Mouse (Mus musculus): Measurements from ENCODE around the gene Kank4. TPM values are rescaled to one million over a fixed set of nuclear protein-coding genes. Genes with fewer than 3 reads are reported as not detected.

Kank4 gene
- polyA plus RNA-seq (2014; fragmentation: Nextera tagmentation; extraction: Ambion mirVana) = 2.9 and 3.3 TPM in 2 replicates

DNA sequence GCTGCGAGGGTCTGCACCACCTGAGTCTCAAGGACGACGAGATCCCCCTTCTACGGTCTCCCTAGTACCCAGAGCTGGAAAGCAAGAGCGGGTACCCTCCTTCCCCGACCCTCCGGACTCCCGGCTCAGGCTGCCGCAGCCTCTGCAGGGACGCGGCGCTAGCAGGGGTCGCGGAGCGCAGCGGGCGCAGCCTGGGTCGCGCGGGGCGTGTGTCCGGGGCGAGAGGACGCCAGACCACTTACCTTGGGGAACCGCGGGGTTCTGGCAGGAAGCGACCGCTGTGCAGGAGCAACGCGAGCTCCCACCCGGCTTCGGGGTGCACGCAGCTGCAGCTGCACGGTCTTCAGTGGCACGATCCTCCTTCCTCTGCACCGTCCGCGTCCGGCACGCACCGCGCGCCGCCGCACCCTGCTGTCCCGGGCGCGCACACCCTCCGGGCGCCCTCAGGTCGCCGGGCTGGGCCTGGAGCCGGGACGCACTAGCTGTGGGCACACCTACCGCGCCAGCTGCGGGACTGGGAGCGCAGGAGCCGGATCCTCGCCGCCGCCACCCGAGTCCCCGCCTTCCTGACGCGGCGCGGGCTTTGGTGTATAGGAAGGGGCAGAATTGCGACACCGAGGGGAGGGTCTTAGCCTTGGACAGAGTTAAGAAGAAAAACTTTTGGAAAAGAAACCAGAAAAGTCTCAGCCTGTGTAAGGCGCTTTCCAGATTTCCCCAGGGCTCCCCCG lies at the start of gene Kank4:
TSS of gene Kank4 (minus strand) at position 354 of the 728 bp plus-strand sequence.
- DNase-seq (ENCODE audit: low spot score) (peak; percentile 82), ATAC-seq (replicated peaks; ENCODE audit: low FRiP score, low TSS enrichment, low read depth) (peak; percentile 81)
- Histone ChIP-seq H3K9ac (ENCODE audit: low read length) (peak within 1 kb of the TSS; percentile 57), H3K27ac (ENCODE audit: low read depth) (no peak within 1 kb of the TSS), H3K4me3 (ENCODE audit: low read depth, low read length) (peak within 1 kb of the TSS; percentile 57), H3K4me2 (ENCODE audit: low read length) (peak within 1 kb of the TSS; percentile 81), H3K27me3 (replicated peaks; ENCODE audit: control insufficient read depth, insufficient read depth, low read length) (0 out of 2 replicates have a peak, but pooled peaks cover 5% of the 10 kb centered on the region), H3K9me3 (ENCODE audit: control insufficient read depth, low read length) (no peaks in the 10 kb centered on the region), H3K36me3 (ENCODE audit: control insufficient read depth, insufficient read depth, low read length) (no peaks in the 10 kb centered on the region), H3K4me1 (replicated peaks; ENCODE audit: control insufficient read depth, insufficient read depth, low read length) (peaks cover 18% of the 10 kb centered on the region)
- WGBS = under 1% methylated on average over 58 of the region's 72 CpGs

DNA sequence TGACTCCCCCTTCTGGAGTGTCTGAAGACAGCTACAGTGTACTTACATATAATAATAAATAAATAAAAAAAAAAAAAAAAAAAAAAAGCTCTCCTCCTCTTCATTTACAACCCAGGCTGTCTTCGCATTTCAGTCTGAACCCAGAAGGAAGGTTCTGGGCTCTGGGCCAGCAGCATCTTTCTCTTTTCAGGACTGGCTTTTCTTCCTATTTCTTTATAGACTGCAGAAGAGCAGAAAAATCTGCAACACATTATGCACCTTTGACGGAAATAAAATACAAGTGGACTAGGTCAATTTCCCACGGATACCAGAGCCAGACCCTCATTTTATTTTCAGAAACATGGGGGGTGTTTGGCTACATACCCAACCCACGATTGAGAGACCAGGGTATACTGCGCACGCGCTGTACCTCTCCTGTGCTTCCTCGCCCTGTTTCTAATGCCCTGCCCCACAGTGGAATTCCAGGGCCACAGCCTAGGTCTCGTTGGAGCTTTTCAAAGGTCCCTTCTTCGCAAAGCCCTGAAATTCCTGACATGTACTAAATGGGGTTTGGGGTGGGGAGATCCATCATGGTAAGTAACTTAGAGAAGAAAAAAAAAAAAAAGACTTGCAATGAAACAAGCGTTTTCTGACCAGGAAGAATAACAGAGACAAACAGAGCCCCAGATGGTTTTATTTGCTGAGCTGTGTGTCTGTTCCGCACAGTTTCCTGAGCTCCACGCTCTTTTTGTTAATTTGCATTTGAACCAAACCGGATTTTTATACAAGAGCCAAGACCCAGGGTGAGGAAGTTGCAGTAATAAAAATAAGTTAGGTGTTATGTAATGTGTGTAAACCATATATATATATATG lies 48.3 kb upstream of the Kank4 start:
- DNase-seq (ENCODE audit: low spot score) (no peak), ATAC-seq (replicated peaks; ENCODE audit: low FRiP score, low TSS enrichment, low read depth) (no peak)
- Histone ChIP-seq H3K9ac (ENCODE audit: low read length) (no peak overlapping the region), H3K9me3 (ENCODE audit: control insufficient read depth, low read length) (0 out of 2 replicates have a peak, but pooled peaks cover 4% of the 10 kb centered on the region), H3K4me3 (ENCODE audit: low read depth, low read length) (no peak overlapping the region), H3K27me3 (replicated peaks; ENCODE audit: control insufficient read depth, insufficient read depth, low read length) (no peaks in the 10 kb centered on the region), H3K4me1 (replicated peaks; ENCODE audit: control insufficient read depth, insufficient read depth, low read length) (peaks cover 2% of the 10 kb centered on the region), H3K4me2 (ENCODE audit: low read length) (no peak overlapping the region), H3K27ac (ENCODE audit: low read depth) (peak overlapping the region; percentile 16; the same call in 1 of the 2 replicates), H3K36me3 (ENCODE audit: control insufficient read depth, insufficient read depth, low read length) (no peaks in the 10 kb centered on the region)
- 64% methylated on average over 14 of the region's 14 CpGs for WGBS

GRCm38 (mm10) chr4:98864546-98864945 lies 47.2 kb upstream of the Kank4 start:
- DNase-seq (ENCODE audit: low spot score) (no peak), ATAC-seq (replicated peaks; ENCODE audit: low FRiP score, low TSS enrichment, low read depth) (no peak)
- peaks cover 12% of the 10 kb centered on the region; the same call in 1 of the 2 replicates for H3K9me3 ChIP-seq (ENCODE audit: control insufficient read depth, low read length)
- H3K4me2 ChIP-seq (ENCODE audit: low read length) = no peak overlapping the region
- no peak overlapping the region for H3K27ac ChIP-seq (ENCODE audit: low read depth)
- H3K4me3 ChIP-seq (ENCODE audit: low read depth, low read length) = no peak overlapping the region
- H3K36me3 ChIP-seq (ENCODE audit: control insufficient read depth, insufficient read depth, low read length) = no peaks in the 10 kb centered on the region
- peaks cover 2% of the 10 kb centered on the region for H3K4me1 ChIP-seq (replicated peaks; ENCODE audit: control insufficient read depth, insufficient read depth, low read length)
- 75% methylated on average over 3 of the region's 3 CpGs for WGBS
- no peaks in the 10 kb centered on the region for H3K27me3 ChIP-seq (replicated peaks; ENCODE audit: control insufficient read depth, insufficient read depth, low read length)
- H3K9ac ChIP-seq (ENCODE audit: low read length) = no peak overlapping the region

DNA sequence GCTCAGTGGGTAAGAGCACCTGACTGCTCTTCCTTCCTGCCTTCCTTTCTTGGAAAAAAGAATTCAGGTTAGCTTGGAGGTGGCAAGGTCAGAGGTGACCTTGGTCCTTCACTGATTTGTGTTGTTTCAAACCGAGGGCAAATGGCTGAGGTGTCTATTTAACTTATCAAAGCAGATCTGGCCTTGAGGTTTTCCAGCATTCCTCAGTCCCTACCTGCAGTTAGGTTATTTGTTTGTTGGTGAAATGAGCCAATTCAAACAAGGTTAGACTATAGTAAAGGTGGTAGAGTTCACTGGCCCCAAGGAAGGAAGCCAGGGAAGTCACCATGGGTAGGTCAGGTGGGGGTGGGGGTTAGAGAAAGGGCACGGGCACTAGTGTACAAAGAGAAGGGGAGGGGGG lies 46.8 kb upstream of the Kank4 start:
- Histone ChIP-seq H3K27ac (ENCODE audit: low read depth) (no peak overlapping the region), H3K9me3 (ENCODE audit: control insufficient read depth, low read length) (peaks cover 14% of the 10 kb centered on the region; the same call in 1 of the 2 replicates), H3K36me3 (ENCODE audit: control insufficient read depth, insufficient read depth, low read length) (no peaks in the 10 kb centered on the region), H3K4me2 (ENCODE audit: low read length) (no peak overlapping the region), H3K4me3 (ENCODE audit: low read depth, low read length) (no peak overlapping the region), H3K27me3 (replicated peaks; ENCODE audit: control insufficient read depth, insufficient read depth, low read length) (no peaks in the 10 kb centered on the region), H3K9ac (ENCODE audit: low read length) (no peak overlapping the region), H3K4me1 (replicated peaks; ENCODE audit: control insufficient read depth, insufficient read depth, low read length) (peaks cover 2% of the 10 kb centered on the region)
- ATAC-seq (replicated peaks; ENCODE audit: low FRiP score, low TSS enrichment, low read depth) = no peak
- WGBS = 35% methylated on average over 1 of the region's 2 CpGs
- no peak for DNase-seq (ENCODE audit: low spot score)

- no peaks in the 10 kb centered on the region for H3K27me3 ChIP-seq (replicated peaks; ENCODE audit: control insufficient read depth, insufficient read depth, low read length)
- H3K27ac ChIP-seq (ENCODE audit: low read depth) = no peak overlapping the region
- 88% methylated on average over 2 of the region's 2 CpGs for WGBS
- no peaks in the 10 kb centered on the region for H3K36me3 ChIP-seq (ENCODE audit: control insufficient read depth, insufficient read depth, low read length)
- DNase-seq (ENCODE audit: low spot score) (no peak), ATAC-seq (replicated peaks; ENCODE audit: low FRiP score, low TSS enrichment, low read depth) (no peak)
- no peak overlapping the region for H3K4me2 ChIP-seq (ENCODE audit: low read length)
- H3K9ac ChIP-seq (ENCODE audit: low read length) = no peak overlapping the region
- no peak overlapping the region for H3K4me3 ChIP-seq (ENCODE audit: low read depth, low read length)
- H3K9me3 ChIP-seq (ENCODE audit: control insufficient read depth, low read length) = peaks cover 14% of the 10 kb centered on the region; the same call in 1 of the 2 replicates
- H3K4me1 ChIP-seq (replicated peaks; ENCODE audit: control insufficient read depth, insufficient read depth, low read length) = peaks cover 2% of the 10 kb centered on the region
Observed at GRCm38 (mm10) chr4:98863451-98863850, 46.1 kb upstream of the Kank4 start.

DNA sequence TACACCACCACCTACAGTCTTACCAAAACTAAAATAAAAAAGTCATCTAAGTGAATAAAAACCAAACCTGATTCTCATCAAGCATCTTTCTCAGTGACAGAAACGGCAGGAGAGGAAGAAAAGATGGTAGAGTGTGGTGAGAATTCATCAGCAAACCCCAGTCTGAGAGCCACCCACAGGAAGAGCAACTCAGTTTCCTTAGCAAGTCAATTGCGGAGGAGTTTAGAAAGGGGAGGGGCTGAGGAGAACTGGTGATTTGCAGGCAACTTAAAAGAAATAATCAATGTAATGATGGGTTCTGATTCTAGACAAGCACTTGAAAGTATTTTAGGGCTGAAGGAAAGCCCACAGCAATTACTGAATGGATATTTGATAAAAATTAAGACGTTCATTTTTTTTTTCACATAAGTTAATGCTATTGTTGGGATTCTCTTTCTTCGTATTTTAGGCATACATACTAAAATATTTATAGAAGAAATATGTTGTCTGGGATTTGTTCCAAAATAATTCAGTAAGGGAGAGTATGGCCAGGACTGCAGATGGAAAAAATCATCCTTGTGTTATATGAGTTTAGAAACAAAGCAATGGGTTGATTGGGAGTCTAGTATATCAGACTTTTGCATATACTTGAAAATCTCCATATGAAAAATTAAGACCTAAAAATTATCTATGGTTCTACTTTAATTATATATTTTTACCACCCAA lies 41.0 kb upstream of the Kank4 start:
- ATAC-seq (replicated peaks; ENCODE audit: low FRiP score, low TSS enrichment, low read depth) (no peak), DNase-seq (ENCODE audit: low spot score) (no peak)
- 50% methylated on average over 4 of the region's 4 CpGs for WGBS
- H3K27me3 ChIP-seq (replicated peaks; ENCODE audit: control insufficient read depth, insufficient read depth, low read length) = no peaks in the 10 kb centered on the region
- H3K4me2 ChIP-seq (ENCODE audit: low read length) = no peak overlapping the region
- H3K9ac ChIP-seq (ENCODE audit: low read length) = no peak overlapping the region
- no peaks in the 10 kb centered on the region for H3K36me3 ChIP-seq (ENCODE audit: control insufficient read depth, insufficient read depth, low read length)
- peaks cover 8% of the 10 kb centered on the region for H3K4me1 ChIP-seq (replicated peaks; ENCODE audit: control insufficient read depth, insufficient read depth, low read length)
- peaks cover 9% of the 10 kb centered on the region; the same call in 1 of the 2 replicates for H3K9me3 ChIP-seq (ENCODE audit: control insufficient read depth, low read length)
- no peak overlapping the region for H3K27ac ChIP-seq (ENCODE audit: low read depth)
- no peak overlapping the region for H3K4me3 ChIP-seq (ENCODE audit: low read depth, low read length)

GRCm38 (mm10) chr4:98857037-98857648 lies 39.8 kb upstream of the Kank4 start:
- no peaks in the 10 kb centered on the region for H3K27me3 ChIP-seq (replicated peaks; ENCODE audit: control insufficient read depth, insufficient read depth, low read length)
- H3K27ac ChIP-seq (ENCODE audit: low read depth) = peak overlapping the region; percentile 25; the same call in 1 of the 2 replicates
- peaks cover 6% of the 10 kb centered on the region for H3K4me1 ChIP-seq (replicated peaks; ENCODE audit: control insufficient read depth, insufficient read depth, low read length)
- no peak overlapping the region for H3K4me3 ChIP-seq (ENCODE audit: low read depth, low read length)
- H3K9me3 ChIP-seq (ENCODE audit: control insufficient read depth, low read length) = peaks cover 9% of the 10 kb centered on the region; the same call in 1 of the 2 replicates
- ATAC-seq (replicated peaks; ENCODE audit: low FRiP score, low TSS enrichment, low read depth) (no peak), DNase-seq (ENCODE audit: low spot score) (no peak)
- H3K36me3 ChIP-seq (ENCODE audit: control insufficient read depth, insufficient read depth, low read length) = no peaks in the 10 kb centered on the region
- no peak overlapping the region for H3K4me2 ChIP-seq (ENCODE audit: low read length)
- H3K9ac ChIP-seq (ENCODE audit: low read length) = no peak overlapping the region
- WGBS = 67% methylated on average over 11 of the region's 11 CpGs

DNA sequence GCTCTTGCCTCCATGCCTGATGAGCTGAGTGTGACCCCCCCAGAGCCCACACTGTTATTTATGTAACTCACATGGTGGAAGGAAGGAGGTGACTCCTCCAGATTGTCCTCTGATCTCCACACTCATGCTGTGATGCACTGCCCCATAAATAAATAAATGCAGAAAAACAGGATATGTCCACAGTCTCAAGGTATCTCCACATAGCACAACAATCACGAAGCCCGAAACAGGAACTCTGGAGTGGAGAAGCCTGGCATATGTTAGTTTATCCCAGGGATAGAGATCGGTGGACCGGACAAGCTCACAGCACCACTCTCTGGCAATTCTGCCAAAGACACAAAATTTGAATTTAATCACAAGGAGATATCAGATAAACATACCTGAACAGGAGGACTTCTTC lies 36.6 kb upstream of the Kank4 start:
- 0 out of 2 replicates have a peak, but pooled peaks cover 5% of the 10 kb centered on the region for H3K4me1 ChIP-seq (replicated peaks; ENCODE audit: control insufficient read depth, insufficient read depth, low read length)
- no peaks in the 10 kb centered on the region for H3K27me3 ChIP-seq (replicated peaks; ENCODE audit: control insufficient read depth, insufficient read depth, low read length)
- no peaks in the 10 kb centered on the region for H3K9me3 ChIP-seq (ENCODE audit: control insufficient read depth, low read length)
- no peak overlapping the region for H3K9ac ChIP-seq (ENCODE audit: low read length)
- no peak overlapping the region for H3K4me2 ChIP-seq (ENCODE audit: low read length)
- H3K27ac ChIP-seq (ENCODE audit: low read depth) = no peak overlapping the region
- ATAC-seq (replicated peaks; ENCODE audit: low FRiP score, low TSS enrichment, low read depth) (no peak), DNase-seq (ENCODE audit: low spot score) (no peak)
- H3K36me3 ChIP-seq (ENCODE audit: control insufficient read depth, insufficient read depth, low read length) = no peaks in the 10 kb centered on the region
- no peak overlapping the region for H3K4me3 ChIP-seq (ENCODE audit: low read depth, low read length)
- 83% methylated on average over 4 of the region's 4 CpGs for WGBS
